Mouse (Mus musculus) kidney, postnatal 4 days (tissue): Measurements from ENCODE around the gene Hoxd12.

Source experiments
- DNase-seq, 2 experiments: peaks; one replicate each; pipeline ENCODE4 v3.0.0; 2021; ENCODE audit warnings: mixed read lengths in 2 of 2

Gene Hoxd12

GRCm38 (mm10) chr2:74709465-74710419, 34.9 kb downstream of the Hoxd12 start:
- DNase-seq, result peak in 1 of 2 experiments; percentile 35

GRCm38 (mm10) chr2:74710929-74711543, 36.2 kb downstream of the Hoxd12 start:
- peak in 1 of 2 experiments; percentile 68 for DNase-seq

GRCm38 (mm10) chr2:74711721-74712621, 37.2 kb downstream of the Hoxd12 start, which contains the start of the genes Hoxd3 and Hoxd4:
Gene Hoxd3 (plus strand): TSS chr2:74711927.
Gene Hoxd4 (plus strand): TSS chr2:74711929.
- DNase-seq, result peak; percentile 80 to 88

GRCm38 (mm10) chr2:74713239-74714150, 38.7 kb downstream of the Hoxd12 start:
- peak in 1 of 2 experiments; percentile 50 for DNase-seq

- DNase-seq, result peak in 1 of 2 experiments; percentile 58
These were observed 39.5 kb downstream of the Hoxd12 start for GRCm38 (mm10) chr2:74714156-74714789.

GRCm38 (mm10) chr2:74714881-74715280, 40.1 kb downstream of the Hoxd12 start:
- DNase-seq, result peak; percentile 71 to 79

- DNase-seq, result peak; percentile 98 to 99
These were observed 40.9 kb downstream of the Hoxd12 start for GRCm38 (mm10) chr2:74715504-74716241.

GRCm38 (mm10) chr2:74720384-74720783, 45.6 kb downstream of the Hoxd12 start:
- DNase-seq, result no peak

GRCm38 (mm10) chr2:74720955-74721491, 46.2 kb downstream of the Hoxd12 start:
- DNase-seq, result peak in 1 of 2 experiments; percentile 39

- peak; percentile 56 to 68 for DNase-seq
These were observed 47.1 kb downstream of the Hoxd12 start for GRCm38 (mm10) chr2:74721882-74722281.

- DNase-seq, result peak in 1 of 2 experiments; percentile 19
These were observed 48.1 kb downstream of the Hoxd12 start for GRCm38 (mm10) chr2:74722949-74723348.

GRCm38 (mm10) chr2:74724244-74725015, 49.6 kb downstream of the Hoxd12 start:
- DNase-seq, result peak; percentile 72 to 77

GRCm38 (mm10) chr2:74725171-74725570, 50.4 kb downstream of the Hoxd12 start:
- DNase-seq, result peak in 1 of 2 experiments; percentile 27

- peak; percentile 24 to 25 for DNase-seq
These were observed 51.7 kb downstream of the Hoxd12 start, which contains the start of gene Gm28230 for GRCm38 (mm10) chr2:74726551-74726950. Gene Gm28230 (plus strand): TSS chr2:74726728.

GRCm38 (mm10) chr2:74726973-74727639, 52.3 kb downstream of the Hoxd12 start:
- DNase-seq, result peak; percentile 30 to 55
